Mouse (Mus musculus): ENCODE measurements around the gene Gm21454.
"Not testable (repeated sequence)": the region's sequence is repeated elsewhere in the genome, so short reads cannot be mapped to it uniquely, and the experiment has no call there.

The Gm21454 gene

GRCm38 (mm10) chrY:13252091-13252490 lies at the start of gene Gm21454, which contains the start of gene Gm21440:
TSS of gene Gm21454 (plus strand) at chrY:13252442.
TSS of gene Gm21440 (plus strand) at chrY:13252391.
- not testable (repeated sequence) for DNase-seq

GRCm38 (mm10) chrY:13223828-13224227 lies 28.4 kb upstream of the Gm21454 start, which contains the start of gene Gm21828:
TSS of gene Gm21828 (minus strand) at chrY:13223928.
- DNase-seq: not testable (repeated sequence)

GRCm38 (mm10) chrY:13348963-13349362 lies 96.7 kb downstream of the Gm21454 start, which contains the start of gene Gm21725:
TSS of gene Gm21725 (minus strand) at chrY:13349063.
- not testable (repeated sequence) for DNase-seq
